Mouse (Mus musculus) intestine, embryonic 16.5 days (tissue): ENCODE measurements around the gene Cacng4. TPM values are rescaled to one million over a fixed set of nuclear protein-coding genes. Genes with fewer than 3 reads are reported as not detected.

Experiments used
- ATAC-seq: fragments of 200-750 bp; cut with Nextera tagmentation; 2 replicates; pipeline ENCODE4 v1.8.0; 2017; ENCODE audit warnings: moderate TSS enrichment, moderate library complexity
- H3K27ac ChIP-seq: fragments of 300-500 bp; sonication (generic); 2 replicates; pipeline ENCODE4 v1.5.1; 2014; ENCODE audit warnings: mild to moderate bottlenecking, low read length
- H3K27me3 ChIP-seq: fragments of 300-500 bp; sonication (generic); replicated peaks from 2 replicates; pipeline ENCODE4 v1.6.1; 2014; ENCODE audit warnings: low read length, control low read depth, mixed read lengths; ENCODE audit not compliant: control insufficient read depth, insufficient read depth
- H3K36me3 ChIP-seq: fragments of 300-500 bp; sonication (generic); 2 replicates; pipeline ENCODE4 v1.6.1; 2014; ENCODE audit warnings: low read length, control low read depth; ENCODE audit not compliant: control insufficient read depth, insufficient read depth
- H3K4me1 ChIP-seq: fragments of 300-500 bp; sonication (generic); 2 replicates; pipeline ENCODE4 v1.6.1; 2014; ENCODE audit warnings: low read length, control low read depth, mixed read lengths; ENCODE audit not compliant: control insufficient read depth, insufficient read depth
- H3K4me2 ChIP-seq: fragments of 300-500 bp; sonication (generic); 2 replicates; pipeline ENCODE4 v1.6.1; 2014; ENCODE audit warnings: low read depth, low read length, control low read depth
- H3K4me3 ChIP-seq: fragments of 300-500 bp; sonication (generic); 2 replicates; pipeline ENCODE4 v1.5.1; 2014; ENCODE audit warnings: mild to moderate bottlenecking, low read length
- H3K9ac ChIP-seq: fragments of 300-500 bp; sonication (generic); 2 replicates; pipeline ENCODE4 v1.6.1; 2014; ENCODE audit warnings: low read depth, low read length
- H3K9me3 ChIP-seq: fragments of 300-500 bp; sonication (generic); 2 replicates; pipeline ENCODE4 v1.6.1; 2016; ENCODE audit warnings: low read length, control low read depth; ENCODE audit not compliant: control insufficient read depth
- WGBS: fragments of 180-500 bp; shearing (Covaris S2); extraction: QIAGEN DNeasy Blood & Tissue Kit; methylation state at CpG from one replicate; pipeline ENCODE4 v1.1.7; 2014; 5-methylcytosine and 5-hydroxymethylcytosine counted together
- polyA plus RNA-seq: library from polyadenylated mRNA; unstranded; fragments of >200 nt; fragmentation: Nextera tagmentation; extraction: Ambion mirVana; gene quantifications from 2 replicates; pipeline ENCODE4 v1.2.1, GENCODE M21; 2015

The Cacng4 gene
- polyA plus RNA-seq, 1 experiment from 2014 or later = 2.8 TPM

DNA sequence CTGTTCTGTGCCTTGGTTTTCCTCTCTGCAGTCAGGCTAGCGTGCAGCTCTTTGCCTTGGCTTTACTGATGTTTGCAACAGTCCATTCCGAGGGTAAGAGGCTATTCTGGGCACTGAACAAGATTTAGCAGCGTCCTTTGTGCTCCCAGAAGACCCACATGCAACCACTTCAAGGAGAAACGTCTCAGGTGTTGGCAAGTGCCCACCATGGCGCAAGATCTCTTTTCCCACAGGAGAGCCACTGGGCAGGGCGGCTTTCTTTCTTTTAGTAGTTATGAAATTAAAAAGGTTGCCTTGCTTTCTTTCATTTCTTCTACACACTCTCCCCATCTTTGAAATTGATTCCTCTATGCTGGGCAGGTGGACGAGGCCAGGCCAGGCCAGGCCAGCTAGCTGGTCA, 65.2 kb downstream of the Cacng4 start:
- no peak for ATAC-seq
- Histone ChIP-seq H3K27me3 (no peaks in the 10 kb centered on the region), H3K9me3 (no peaks in the 10 kb centered on the region), H3K36me3 (no peaks in the 10 kb centered on the region), H3K27ac (no peak overlapping the region), H3K4me1 (no peaks in the 10 kb centered on the region), H3K4me3 (no peak overlapping the region), H3K4me2 (no peak overlapping the region), H3K9ac (no peak overlapping the region)
- WGBS = 82% methylated on average over 7 of the region's 7 CpGs

GRCm38 (mm10) chr11:107728073-107728863, 66.1 kb downstream of the Cacng4 start:
- H3K27me3 ChIP-seq = no peaks in the 10 kb centered on the region
- no peak overlapping the region for H3K27ac ChIP-seq
- no peak overlapping the region for H3K9ac ChIP-seq
- no peak overlapping the region for H3K4me3 ChIP-seq
- no peaks in the 10 kb centered on the region for H3K9me3 ChIP-seq
- ATAC-seq = no peak
- H3K4me1 ChIP-seq = no peaks in the 10 kb centered on the region
- no peak overlapping the region for H3K4me2 ChIP-seq
- WGBS = 82% methylated on average over 13 of the region's 13 CpGs
- H3K36me3 ChIP-seq = no peaks in the 10 kb centered on the region

- no peak overlapping the region for H3K4me2 ChIP-seq
- H3K9me3 ChIP-seq = no peaks in the 10 kb centered on the region
- no peaks in the 10 kb centered on the region for H3K4me1 ChIP-seq
- no peak overlapping the region for H3K4me3 ChIP-seq
- H3K9ac ChIP-seq = no peak overlapping the region
- 83% methylated on average over 8 of the region's 8 CpGs for WGBS
- no peak for ATAC-seq
- H3K36me3 ChIP-seq = no peaks in the 10 kb centered on the region
- H3K27me3 ChIP-seq = no peaks in the 10 kb centered on the region
- H3K27ac ChIP-seq = no peak overlapping the region
Observed at GRCm38 (mm10) chr11:107724603-107725002, 69.8 kb downstream of the Cacng4 start.

DNA sequence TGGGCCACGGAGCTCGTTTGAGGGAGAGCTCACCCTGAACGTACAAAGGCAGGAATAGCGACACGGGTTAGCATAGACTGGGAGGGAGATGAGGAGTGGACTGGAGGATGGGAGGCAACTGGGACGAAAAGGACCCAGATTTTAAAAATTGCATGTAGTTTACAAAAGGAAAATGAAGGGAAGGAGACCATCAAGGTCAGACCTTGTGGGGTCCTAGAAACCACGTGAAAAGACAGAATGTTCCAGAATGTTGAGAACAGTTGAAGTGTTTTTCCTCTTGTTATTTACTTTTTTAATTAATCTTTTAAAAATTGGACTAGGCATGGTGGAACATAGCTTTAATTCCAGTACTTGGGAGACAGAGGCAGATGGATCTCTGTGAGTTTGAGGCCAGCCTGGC, 73.3 kb downstream of the Cacng4 start:
- WGBS = 82% methylated on average over 7 of the region's 7 CpGs
- H3K4me3 ChIP-seq = no peak overlapping the region
- H3K4me2 ChIP-seq = no peak overlapping the region
- H3K4me1 ChIP-seq = no peaks in the 10 kb centered on the region
- no peak overlapping the region for H3K27ac ChIP-seq
- ATAC-seq = no peak
- no peaks in the 10 kb centered on the region for H3K36me3 ChIP-seq
- H3K27me3 ChIP-seq = no peaks in the 10 kb centered on the region
- no peaks in the 10 kb centered on the region for H3K9me3 ChIP-seq
- no peak overlapping the region for H3K9ac ChIP-seq

DNA sequence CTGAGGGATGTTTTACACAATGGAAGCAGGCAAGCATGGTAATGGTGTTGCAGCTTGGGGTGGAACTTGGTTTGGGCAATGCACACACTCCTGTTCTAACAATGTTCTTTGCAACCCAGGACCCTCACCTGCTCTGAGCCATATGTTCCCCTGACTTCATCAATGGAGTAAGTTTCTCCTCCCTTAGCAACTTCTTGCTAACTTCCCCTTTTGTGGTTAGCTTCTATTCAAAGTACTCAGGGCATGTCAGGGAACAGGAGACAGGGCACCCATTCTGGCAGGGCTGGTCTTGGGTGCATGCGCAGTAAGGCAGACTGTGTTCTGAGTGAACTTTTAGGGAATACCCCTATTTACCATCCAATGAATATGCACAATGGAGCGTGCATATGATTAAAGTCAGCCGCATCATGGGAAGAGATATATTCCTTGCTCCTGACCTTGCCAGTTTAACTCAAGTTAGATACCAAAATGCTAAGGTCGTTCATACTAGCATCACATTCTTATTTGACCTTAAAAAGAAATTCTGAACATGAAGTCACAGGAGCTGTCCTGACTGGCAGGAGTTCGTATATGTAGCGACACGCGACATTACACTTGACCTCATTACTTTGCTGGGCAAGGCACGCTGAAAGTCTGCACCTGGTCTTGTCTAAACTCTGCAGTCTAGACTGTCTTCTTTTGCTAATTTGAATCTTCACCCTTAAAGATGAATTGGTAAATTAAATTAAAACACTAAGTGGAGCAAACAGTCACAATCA, 73.9 kb downstream of the Cacng4 start:
- no peak for ATAC-seq
- Histone ChIP-seq H3K9ac (no peak overlapping the region), H3K36me3 (no peaks in the 10 kb centered on the region), H3K27me3 (no peaks in the 10 kb centered on the region), H3K4me1 (no peaks in the 10 kb centered on the region), H3K4me3 (no peak overlapping the region), H3K4me2 (no peak overlapping the region), H3K9me3 (no peaks in the 10 kb centered on the region), H3K27ac (no peak overlapping the region)
- 84% methylated on average over 9 of the region's 9 CpGs for WGBS

GRCm38 (mm10) chr11:107716332-107716938, 77.9 kb downstream of the Cacng4 start, which contains the start of gene Cacng1:
TSS of gene Cacng1 (minus strand) at chr11:107716522.
- Histone ChIP-seq H3K4me1 (no peaks in the 10 kb centered on the region), H3K36me3 (no peaks in the 10 kb centered on the region), H3K4me3 (no peak within 1 kb of the TSS), H3K9me3 (no peaks in the 10 kb centered on the region), H3K27me3 (no peaks in the 10 kb centered on the region), H3K9ac (no peak within 1 kb of the TSS), H3K27ac (no peak within 1 kb of the TSS), H3K4me2 (no peak within 1 kb of the TSS)
- 79% methylated on average over 16 of the region's 16 CpGs for WGBS
- ATAC-seq = no peak

DNA sequence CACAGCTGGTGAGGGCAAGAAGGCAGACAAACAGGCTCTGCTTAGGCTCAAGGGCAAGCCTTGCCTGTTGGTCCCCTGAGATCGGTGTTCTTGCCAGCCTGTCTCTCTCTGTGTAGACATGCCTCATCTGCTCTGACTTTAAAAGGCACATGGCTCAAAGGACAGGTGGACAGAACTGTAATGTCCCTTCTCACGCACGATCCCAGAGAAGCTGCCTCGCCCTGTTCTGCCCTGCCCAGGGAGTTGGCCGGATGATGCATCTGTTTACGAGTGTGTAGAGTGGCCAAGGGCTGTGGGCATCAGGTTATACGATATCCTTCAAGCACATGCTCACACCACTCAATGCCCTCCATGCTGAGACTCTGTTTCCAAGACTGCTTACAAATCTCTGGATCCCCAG, 80.0 kb downstream of the Cacng4 start:
- 75% methylated on average over 7 of the region's 7 CpGs for WGBS
- no peak overlapping the region for H3K4me2 ChIP-seq
- H3K9ac ChIP-seq = no peak overlapping the region
- no peaks in the 10 kb centered on the region for H3K9me3 ChIP-seq
- H3K4me3 ChIP-seq = no peak overlapping the region
- ATAC-seq = no peak
- no peak overlapping the region for H3K27ac ChIP-seq
- H3K4me1 ChIP-seq = no peaks in the 10 kb centered on the region
- no peaks in the 10 kb centered on the region for H3K36me3 ChIP-seq
- H3K27me3 ChIP-seq = no peaks in the 10 kb centered on the region

GRCm38 (mm10) chr11:107710379-107710778, 84.0 kb downstream of the Cacng4 start:
- no peaks in the 10 kb centered on the region for H3K27me3 ChIP-seq
- H3K4me1 ChIP-seq = no peaks in the 10 kb centered on the region
- no peak for ATAC-seq
- no peak overlapping the region for H3K4me2 ChIP-seq
- no peak overlapping the region for H3K4me3 ChIP-seq
- H3K9ac ChIP-seq = no peak overlapping the region
- 49% methylated on average over 3 of the region's 3 CpGs for WGBS
- H3K36me3 ChIP-seq = no peaks in the 10 kb centered on the region
- no peaks in the 10 kb centered on the region for H3K9me3 ChIP-seq
- no peak overlapping the region for H3K27ac ChIP-seq

- Histone ChIP-seq H3K4me3 (no peak overlapping the region), H3K9ac (no peak overlapping the region), H3K27ac (no peak overlapping the region), H3K4me1 (no peaks in the 10 kb centered on the region), H3K36me3 (no peaks in the 10 kb centered on the region), H3K9me3 (no peaks in the 10 kb centered on the region), H3K4me2 (no peak overlapping the region), H3K27me3 (no peaks in the 10 kb centered on the region)
- no peak for ATAC-seq
- WGBS = 75% methylated on average over 20 of the region's 20 CpGs
Observed at GRCm38 (mm10) chr11:107707897-107708610, 86.3 kb downstream of the Cacng4 start.
